Mouse (Mus musculus) intestine, postnatal 0 days (tissue): ENCODE measurements around the gene Lrrc8a. TPM values are rescaled to one million over a fixed set of nuclear protein-coding genes. Genes with fewer than 3 reads are reported as not detected.
A peak's percentile ranks its signal among the peaks of the same experiment; 100 is the strongest.

Source experiments
- ATAC-seq: fragments of 200-750 bp; cut with Nextera tagmentation; 2 replicates; pipeline ENCODE4 v1.8.0; 2017; ENCODE audit warnings: mild to moderate bottlenecking, moderate TSS enrichment, moderate library complexity
- H3K27ac ChIP-seq: fragments of 300-500 bp; sonication (generic); 2 replicates; pipeline ENCODE4 v1.5.1; 2014; ENCODE audit warnings: mild to moderate bottlenecking, low read depth, low read length, moderate library complexity
- H3K27me3 ChIP-seq: fragments of 300-500 bp; sonication (generic); replicated peaks from 2 replicates; pipeline ENCODE4 v1.6.1; 2014; ENCODE audit warnings: low read length, mixed read lengths; ENCODE audit not compliant: control insufficient read depth, insufficient read depth
- H3K36me3 ChIP-seq: fragments of 300-500 bp; sonication (generic); 2 replicates; pipeline ENCODE4 v1.6.1; 2014; ENCODE audit warnings: mild to moderate bottlenecking, moderate library complexity; ENCODE audit not compliant: control insufficient read depth, insufficient read depth
- H3K4me1 ChIP-seq: fragments of 300-500 bp; sonication (generic); replicated peaks from 2 replicates; pipeline ENCODE4 v1.6.1; 2014; ENCODE audit warnings: antibody characterized with exemption, low read length, mixed read lengths; ENCODE audit not compliant: control insufficient read depth, insufficient read depth
- H3K4me2 ChIP-seq: fragments of 300-500 bp; sonication (generic); replicated peaks from 2 replicates; pipeline ENCODE4 v1.6.1; 2014; ENCODE audit warnings: low read depth, mild to moderate bottlenecking, moderate library complexity
- H3K4me3 ChIP-seq: fragments of 300-500 bp; sonication (generic); 2 replicates; pipeline ENCODE4 v1.5.1; 2014; ENCODE audit warnings: low read depth, low read length
- H3K9ac ChIP-seq: fragments of 300-500 bp; sonication (generic); 2 replicates; pipeline ENCODE4 v1.6.1; 2014; ENCODE audit warnings: mild to moderate bottlenecking, low read depth, low read length
- H3K9me3 ChIP-seq: fragments of 300-500 bp; sonication (generic); 2 replicates; pipeline ENCODE4 v1.6.1; 2016; ENCODE audit warnings: mixed run types; ENCODE audit not compliant: control insufficient read depth
- CTCF ChIP-seq: sonication (generic); IDR thresholded peaks from 2 replicates; pipeline ENCODE4 v1.5.1; 2016; ENCODE audit warnings: low read depth, mild to moderate bottlenecking, control low read depth, antibody characterized with exemption, moderate library complexity
- WGBS: fragments of 180-500 bp; shearing (Covaris S2); extraction: QIAGEN DNeasy Blood & Tissue Kit; methylation state at CpG from one replicate; pipeline ENCODE4 v1.1.7; 2014; 5-methylcytosine and 5-hydroxymethylcytosine counted together
- polyA plus RNA-seq: library from polyadenylated mRNA; unstranded; fragments of >200 nt; fragmentation: Nextera tagmentation; extraction: Ambion mirVana; gene quantifications from 2 replicates; pipeline ENCODE4 v1.2.1, GENCODE M21; 2015

Lrrc8a gene
- polyA plus RNA-seq, 1 experiment from 2014 or later = 40.5 TPM

DNA sequence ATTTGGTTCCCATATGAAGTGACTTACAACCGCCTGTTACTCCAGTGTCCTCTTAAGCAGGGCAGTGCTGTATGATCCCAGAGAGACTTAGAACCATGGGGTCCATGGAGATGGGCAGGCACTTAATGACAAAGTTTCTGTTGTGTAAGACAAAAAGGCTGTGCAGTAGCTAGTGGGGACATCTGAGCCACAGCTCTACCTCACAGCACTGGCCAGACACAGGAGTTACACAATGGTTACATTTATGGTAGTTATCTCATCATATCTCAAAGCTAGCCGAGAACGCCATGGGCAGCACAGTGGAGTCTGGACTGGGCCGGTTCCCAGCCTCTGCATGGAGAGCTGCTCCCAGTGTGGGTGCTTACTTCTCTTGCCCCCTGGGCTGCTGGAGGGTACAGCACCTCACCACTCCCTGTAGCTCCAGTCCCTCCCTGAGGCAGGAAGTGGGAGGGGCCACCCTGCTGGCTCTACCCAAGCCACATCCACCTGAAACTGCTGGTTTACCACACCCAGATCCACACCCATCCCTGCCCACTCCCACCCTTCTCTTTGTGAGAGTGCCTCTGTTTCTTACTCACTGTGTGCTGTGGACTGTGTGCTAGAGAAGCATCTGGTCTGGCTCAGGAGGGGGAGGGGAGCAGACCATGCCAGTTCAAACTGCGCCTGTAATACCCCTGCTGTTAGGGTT lies 14.0 kb downstream of the Lrrc8a start:
- WGBS = 38% methylated on average over 5 of the region's 5 CpGs
- TF ChIP-seq CTCF = no peak
- no peaks in the 10 kb centered on the region for H3K9me3 ChIP-seq

DNA sequence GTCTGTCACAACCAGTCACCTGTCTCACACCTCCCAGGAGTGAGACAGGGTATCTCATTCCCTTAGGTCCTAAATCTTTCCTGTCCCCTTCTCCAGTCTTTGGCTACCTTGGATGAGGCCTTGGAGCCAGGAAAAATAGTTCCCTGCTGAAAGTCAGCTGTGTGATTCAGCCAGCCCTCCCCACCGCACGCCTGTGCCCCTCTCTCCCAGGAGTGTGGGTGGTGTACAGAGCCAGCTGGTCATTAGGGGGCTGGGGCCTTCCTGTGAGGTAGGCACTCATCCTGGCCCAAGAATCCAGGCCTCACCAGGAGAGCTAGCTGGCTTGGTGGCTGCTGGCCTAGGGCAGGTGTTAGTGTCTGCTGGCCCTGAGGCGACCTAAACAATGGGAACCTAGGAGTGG lies 15.0 kb downstream of the Lrrc8a start:
- Histone ChIP-seq H3K27me3 (no peaks in the 10 kb centered on the region), H3K9me3 (no peaks in the 10 kb centered on the region), H3K27ac (no peak overlapping the region), H3K36me3 (peaks cover 51% of the 10 kb centered on the region), H3K4me1 (0 out of 2 replicates have a peak, but pooled peaks cover 12% of the 10 kb centered on the region), H3K4me3 (no peak overlapping the region), H3K9ac (no peak overlapping the region), H3K4me2 (no peak overlapping the region)
- no peak for ATAC-seq
- 72% methylated on average over 3 of the region's 3 CpGs for WGBS
- TF ChIP-seq CTCF = no peak

More for the DNA sequence above, 14.0 kb downstream of the Lrrc8a start:
- H3K4me3 ChIP-seq = no peak overlapping the region
- peak overlapping the region; percentile 76 for H3K27ac ChIP-seq
- peak; percentile 93 for ATAC-seq
- 0 out of 2 replicates have a peak, but pooled peaks cover 12% of the 10 kb centered on the region for H3K4me1 ChIP-seq
- H3K27me3 ChIP-seq = no peaks in the 10 kb centered on the region
- H3K36me3 ChIP-seq = peaks cover 46% of the 10 kb centered on the region
- H3K9ac ChIP-seq = no peak overlapping the region
- H3K4me2 ChIP-seq = peak overlapping the region; percentile 32

- Histone ChIP-seq H3K9ac (no peak overlapping the region), H3K4me1 (0 out of 2 replicates have a peak, but pooled peaks cover 12% of the 10 kb centered on the region), H3K27ac (no peak overlapping the region), H3K4me2 (no peak overlapping the region), H3K9me3 (no peaks in the 10 kb centered on the region), H3K27me3 (no peaks in the 10 kb centered on the region), H3K4me3 (no peak overlapping the region), H3K36me3 (peaks cover 53% of the 10 kb centered on the region)
- WGBS = 81% methylated on average over 5 of the region's 5 CpGs
- no peak for ATAC-seq
- no peak for TF ChIP-seq CTCF
Measured at GRCm38 (mm10) chr2:30253809-30254208, 16.3 kb downstream of the Lrrc8a start.

GRCm38 (mm10) chr2:30255631-30256395 lies 18.3 kb downstream of the Lrrc8a start:
- WGBS = 95% methylated on average over 42 of the region's 42 CpGs
- Histone ChIP-seq H3K9ac (no peak overlapping the region), H3K36me3 (peaks cover 52% of the 10 kb centered on the region), H3K27me3 (no peaks in the 10 kb centered on the region), H3K9me3 (no peaks in the 10 kb centered on the region), H3K4me1 (0 out of 2 replicates have a peak, but pooled peaks cover 12% of the 10 kb centered on the region), H3K4me2 (no peak overlapping the region), H3K4me3 (no peak overlapping the region), H3K27ac (no peak overlapping the region)
- ATAC-seq = no peak
- no peak for TF ChIP-seq CTCF

DNA sequence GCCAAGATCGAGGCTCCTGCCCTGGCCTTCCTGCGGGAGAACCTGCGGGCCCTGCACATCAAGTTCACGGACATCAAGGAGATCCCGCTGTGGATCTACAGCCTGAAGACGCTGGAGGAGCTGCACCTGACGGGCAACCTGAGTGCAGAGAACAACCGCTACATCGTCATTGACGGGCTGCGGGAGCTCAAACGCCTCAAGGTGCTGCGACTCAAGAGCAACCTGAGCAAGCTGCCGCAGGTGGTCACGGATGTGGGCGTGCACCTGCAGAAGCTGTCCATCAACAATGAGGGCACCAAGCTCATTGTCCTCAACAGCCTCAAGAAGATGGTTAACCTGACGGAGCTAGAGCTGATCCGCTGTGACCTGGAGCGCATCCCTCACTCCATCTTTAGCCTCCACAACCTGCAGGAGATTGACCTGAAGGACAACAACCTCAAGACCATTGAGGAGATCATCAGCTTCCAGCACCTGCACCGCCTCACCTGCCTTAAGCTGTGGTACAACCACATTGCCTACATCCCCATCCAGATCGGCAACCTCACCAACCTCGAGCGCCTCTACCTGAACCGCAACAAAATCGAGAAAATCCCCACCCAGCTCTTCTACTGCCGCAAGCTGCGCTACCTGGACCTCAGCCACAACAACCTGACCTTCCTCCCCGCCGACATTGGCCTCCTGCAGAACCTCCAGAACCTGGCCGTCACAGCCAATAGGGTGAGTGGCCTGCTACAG lies 19.3 kb downstream of the Lrrc8a start:
- Histone ChIP-seq H3K27me3 (no peaks in the 10 kb centered on the region), H3K4me2 (no peak overlapping the region), H3K4me3 (no peak overlapping the region), H3K9me3 (no peaks in the 10 kb centered on the region), H3K27ac (0 out of 2 replicates have a peak overlapping the region, but pooled peaks have one; percentile 28), H3K9ac (no peak overlapping the region), H3K4me1 (0 out of 2 replicates have a peak, but pooled peaks cover 9% of the 10 kb centered on the region), H3K36me3 (peaks cover 59% of the 10 kb centered on the region)
- 95% methylated on average over 30 of the region's 30 CpGs for WGBS
- no peak for TF ChIP-seq CTCF
- ATAC-seq = no peak
